Mouse (Mus musculus) layer of hippocampus, adult 9-10 months (tissue): ENCODE results near the gene Rasa2.

Experiments used
- DNase-seq: peaks from one replicate; pipeline ENCODE4 v3.0.0; 2022; ENCODE audit warnings: low spot score

Gene Rasa2

DNA sequence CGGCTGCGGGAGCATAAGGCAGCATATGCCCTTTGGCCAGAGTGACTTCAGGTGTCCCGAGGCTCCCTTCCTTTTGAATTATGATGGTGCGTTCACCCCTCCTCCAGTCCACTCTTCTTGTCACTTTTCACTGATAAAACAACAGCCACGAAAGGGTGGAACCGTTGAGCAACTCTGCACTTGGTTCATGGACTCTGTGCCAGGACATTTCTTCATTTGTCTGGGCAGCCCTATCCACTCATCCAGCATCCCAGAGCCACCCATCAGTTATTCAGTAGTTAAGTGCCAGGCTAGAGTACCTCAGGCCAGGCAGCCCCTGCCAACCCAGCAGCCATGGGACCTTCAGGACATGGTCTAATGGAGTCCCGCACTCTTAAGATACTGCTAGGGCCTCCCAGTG is 7.1 kb upstream of the Rasa2 start:
- no peak for DNase-seq

DNA sequence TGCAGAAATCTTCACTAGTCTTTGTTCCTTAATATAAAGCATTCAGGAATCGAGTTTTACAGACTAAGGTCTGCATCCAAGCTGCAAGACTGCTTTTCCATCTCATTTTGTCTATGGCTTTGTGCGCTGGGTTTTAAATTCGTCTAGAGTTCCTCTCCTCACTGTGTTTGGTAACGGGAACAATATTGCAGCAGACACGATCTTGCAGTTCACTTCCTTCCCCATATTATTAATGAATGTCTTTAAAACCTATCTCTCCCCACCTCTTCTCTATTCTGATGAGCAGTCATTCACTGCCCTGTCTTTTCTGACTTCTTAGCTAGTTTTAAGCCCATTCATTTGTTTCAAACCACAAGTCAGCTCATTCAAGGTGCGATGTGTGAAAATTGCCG is 5.7 kb upstream of the Rasa2 start:
- no peak for DNase-seq

DNA sequence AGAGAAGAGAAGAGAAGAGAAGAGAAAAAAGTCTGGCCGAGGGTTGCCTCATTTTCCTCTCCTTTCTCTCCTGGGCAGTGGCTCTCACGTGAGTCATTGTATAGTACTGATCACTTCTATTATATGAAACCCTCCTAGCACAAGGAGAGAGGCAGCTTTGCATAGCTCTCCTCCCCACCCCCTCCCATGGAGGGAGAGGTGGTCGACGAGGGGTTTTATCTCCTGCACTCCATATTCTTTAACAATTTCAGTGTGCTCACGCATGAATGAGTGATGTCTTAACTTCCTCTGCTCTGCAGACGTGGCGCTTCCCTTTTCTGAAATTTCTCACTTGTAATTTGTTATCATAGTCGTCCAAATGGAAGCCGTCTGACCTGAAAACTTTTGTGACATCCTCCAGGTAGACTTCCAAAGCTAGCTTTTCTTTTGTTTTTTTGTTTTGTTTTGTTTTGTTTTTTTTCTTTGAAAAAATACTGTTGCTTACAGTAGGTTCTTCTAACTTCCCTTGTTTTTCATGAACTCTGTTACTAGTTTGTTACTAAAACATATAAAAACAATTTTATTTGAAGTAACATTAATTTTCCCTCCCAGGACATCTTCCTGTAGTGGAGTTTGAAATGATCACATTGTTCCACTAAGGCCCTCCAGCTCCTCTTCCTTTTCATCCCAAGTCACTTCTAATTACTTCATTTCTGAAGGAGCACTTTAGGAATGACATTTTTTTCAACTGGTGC is 5.2 kb upstream of the Rasa2 start:
- no peak for DNase-seq

GRCm38 (mm10) chr9:96635899-96636298 is 4.5 kb upstream of the Rasa2 start:
- DNase-seq = no peak

- no peak for DNase-seq
Observed at GRCm38 (mm10) chr9:96635176-96635575, 3.8 kb upstream of the Rasa2 start.

GRCm38 (mm10) chr9:96633771-96634170 is 2.4 kb upstream of the Rasa2 start:
- DNase-seq = no peak

- no peak for DNase-seq
Observed at GRCm38 (mm10) chr9:96632756-96633155, 1.3 kb upstream of the Rasa2 start.

DNA sequence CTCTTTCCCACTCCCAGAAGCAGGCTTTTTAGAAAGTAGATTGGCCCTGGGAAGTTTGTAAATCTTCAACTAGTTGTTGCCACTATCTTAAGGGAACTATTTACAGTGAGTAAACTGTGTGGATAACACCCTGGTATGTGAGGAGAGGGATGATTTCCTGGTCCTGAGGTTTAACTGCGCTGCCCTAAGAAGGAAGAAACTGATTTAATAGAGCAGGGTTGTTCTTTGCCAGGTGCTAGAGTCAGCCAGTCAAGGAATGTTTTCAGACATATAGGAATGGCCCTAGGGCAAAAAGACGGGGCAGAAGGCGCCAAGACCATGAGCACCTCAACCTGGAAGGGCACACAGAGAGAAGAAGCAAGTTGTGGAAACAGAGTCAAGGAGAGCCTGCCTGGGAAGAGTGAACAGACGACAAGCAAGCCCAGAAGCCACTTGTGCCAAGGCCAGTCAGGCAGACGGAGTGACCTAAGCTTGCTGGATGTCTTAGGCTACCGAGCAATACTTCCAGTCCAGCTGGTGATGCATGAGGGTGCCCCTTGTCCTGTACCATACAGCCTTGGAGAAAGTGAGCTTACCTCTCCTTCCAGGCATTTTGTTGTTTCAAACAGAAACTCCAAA is 765 bp upstream of the Rasa2 start:
- no peak for DNase-seq

DNA sequence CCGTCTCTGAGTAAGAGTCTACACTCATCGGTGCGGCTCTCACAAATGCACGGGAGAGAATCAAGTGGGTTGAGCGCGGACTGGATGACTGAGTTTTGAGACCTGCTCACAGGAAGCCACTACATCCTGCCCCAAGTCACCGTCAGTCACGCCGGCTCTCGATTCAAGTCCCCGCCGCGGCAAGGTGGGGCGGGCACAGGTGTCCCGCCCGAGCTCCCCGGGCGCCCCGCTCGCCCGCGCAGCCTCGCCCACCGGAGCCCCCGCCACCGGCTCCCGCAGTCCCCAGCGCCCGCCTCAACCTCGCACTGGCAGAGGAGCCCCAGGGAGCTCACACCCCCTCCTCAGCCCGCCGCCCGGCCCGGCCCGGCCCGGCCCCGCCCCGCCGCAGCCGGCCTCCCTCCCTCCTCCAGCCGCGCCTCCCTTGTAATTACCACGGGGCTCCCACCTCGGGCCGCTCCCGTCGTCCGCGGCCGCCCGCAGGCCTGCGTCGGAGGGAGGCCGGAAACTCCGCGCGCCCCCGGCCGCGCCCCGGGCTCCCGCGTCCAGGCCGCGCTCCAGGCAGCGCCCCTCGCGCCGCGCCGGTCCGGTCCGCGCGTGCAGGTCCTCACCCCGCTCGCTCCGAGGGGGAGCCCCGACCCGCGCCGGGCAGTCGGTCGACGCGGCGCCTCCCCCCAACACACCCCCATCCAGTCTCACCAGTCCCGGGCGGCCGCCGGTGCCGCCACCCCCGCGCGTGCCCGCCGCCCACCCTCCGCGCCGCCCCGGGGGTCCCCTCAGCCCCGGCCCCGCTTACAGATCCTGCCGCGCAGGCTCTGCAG is 637 bp downstream of the Rasa2 start:
- DNase-seq = no peak

DNA sequence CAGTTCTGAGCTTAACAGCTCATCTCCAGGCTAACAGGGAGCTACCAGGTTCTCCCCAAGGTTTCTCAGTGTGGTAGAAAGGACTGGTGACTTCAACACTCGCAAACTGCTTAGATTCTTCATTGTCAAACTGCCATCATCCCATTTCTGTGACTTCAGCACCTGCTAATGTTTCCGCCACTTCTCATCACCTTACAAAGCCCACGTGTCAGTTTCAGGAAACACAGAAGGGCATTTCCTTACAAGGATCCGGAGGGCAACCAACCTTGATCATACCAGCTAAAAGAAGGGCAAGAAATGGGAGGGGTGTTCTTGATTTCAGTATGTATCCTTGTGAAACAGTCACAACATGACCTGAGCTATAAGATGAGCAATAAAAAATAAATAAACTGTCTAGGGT is 2.3 kb downstream of the Rasa2 start:
- no peak for DNase-seq

DNA sequence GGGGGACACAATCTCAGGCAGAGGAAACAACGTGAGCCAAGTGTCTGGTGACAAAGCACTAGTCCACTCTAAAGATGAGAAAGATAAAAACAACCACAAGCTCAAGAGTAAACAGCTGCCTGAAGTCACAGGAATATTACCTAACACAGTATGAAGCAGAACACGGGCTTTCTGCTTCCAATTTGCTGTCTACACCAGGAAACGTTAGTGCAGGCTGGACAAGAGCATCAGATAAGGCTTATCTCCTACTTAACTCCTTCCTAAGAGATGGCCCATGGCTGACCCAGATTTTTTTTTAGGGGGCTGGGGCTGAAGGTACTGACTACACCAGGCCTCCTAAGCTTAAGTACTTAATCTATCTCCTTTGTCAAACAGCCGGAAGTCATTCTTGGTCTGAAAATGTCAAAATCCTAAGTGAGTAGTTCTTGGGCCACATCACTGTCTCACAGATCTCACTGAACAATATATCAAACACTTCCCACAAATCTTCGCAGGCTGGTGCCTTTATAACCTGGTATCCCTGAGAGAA is 3.8 kb downstream of the Rasa2 start:
- no peak for DNase-seq

GRCm38 (mm10) chr9:96627042-96627441 is 4.4 kb downstream of the Rasa2 start:
- no peak for DNase-seq

DNA sequence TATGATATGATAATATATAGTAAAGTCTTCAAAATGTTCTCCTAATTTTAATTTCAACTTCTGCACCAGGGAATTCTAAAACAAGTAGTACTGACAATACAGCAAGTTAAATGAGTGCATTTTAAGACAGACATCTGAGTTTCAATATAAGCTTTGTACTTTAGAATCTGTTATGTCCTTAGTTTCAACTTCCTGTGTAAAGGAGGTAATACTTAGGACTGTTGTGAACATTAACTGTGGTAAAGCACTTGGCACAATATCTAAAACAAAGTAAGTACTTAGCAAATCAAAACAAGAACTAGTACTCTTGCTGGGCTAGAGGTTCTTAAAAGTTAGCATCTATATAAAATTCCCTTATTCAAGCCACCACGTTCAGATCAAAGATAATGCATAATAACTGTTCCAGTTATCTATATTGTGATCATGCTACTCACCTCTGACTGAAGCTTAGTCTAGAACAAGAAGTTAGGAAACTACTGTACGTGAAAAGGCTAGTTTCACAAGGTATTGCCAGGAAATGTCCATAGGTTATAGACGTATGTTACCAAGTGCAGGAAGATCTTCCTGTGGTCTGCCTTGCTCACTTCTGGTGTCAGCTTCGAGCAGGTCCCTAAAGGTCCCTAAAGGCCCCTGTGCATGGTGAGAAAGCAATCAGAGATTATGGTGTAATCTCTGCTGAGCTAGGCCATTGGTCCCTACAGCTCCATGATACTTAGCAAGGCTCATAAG is 12.8 kb downstream of the Rasa2 start:
- no peak for DNase-seq

DNA sequence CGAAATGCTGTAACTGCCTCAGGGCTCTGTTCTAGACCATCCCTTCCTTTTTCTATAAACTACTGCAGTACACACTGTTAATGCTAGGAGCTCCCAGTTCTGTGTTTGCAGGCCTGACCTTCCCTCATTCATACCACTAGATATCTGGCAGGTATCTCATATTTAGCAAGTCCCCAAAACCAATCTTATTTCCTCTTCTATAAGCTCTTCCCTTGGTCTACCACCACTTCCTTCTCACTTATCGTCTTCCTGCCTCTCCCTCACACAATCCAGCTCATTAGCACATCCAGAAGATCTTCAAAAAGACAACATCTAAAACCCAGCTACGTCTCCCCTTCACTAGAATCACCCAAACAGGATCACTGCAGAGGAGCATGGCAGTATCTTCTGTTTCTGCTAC is 19.1 kb downstream of the Rasa2 start:
- no peak for DNase-seq

DNA sequence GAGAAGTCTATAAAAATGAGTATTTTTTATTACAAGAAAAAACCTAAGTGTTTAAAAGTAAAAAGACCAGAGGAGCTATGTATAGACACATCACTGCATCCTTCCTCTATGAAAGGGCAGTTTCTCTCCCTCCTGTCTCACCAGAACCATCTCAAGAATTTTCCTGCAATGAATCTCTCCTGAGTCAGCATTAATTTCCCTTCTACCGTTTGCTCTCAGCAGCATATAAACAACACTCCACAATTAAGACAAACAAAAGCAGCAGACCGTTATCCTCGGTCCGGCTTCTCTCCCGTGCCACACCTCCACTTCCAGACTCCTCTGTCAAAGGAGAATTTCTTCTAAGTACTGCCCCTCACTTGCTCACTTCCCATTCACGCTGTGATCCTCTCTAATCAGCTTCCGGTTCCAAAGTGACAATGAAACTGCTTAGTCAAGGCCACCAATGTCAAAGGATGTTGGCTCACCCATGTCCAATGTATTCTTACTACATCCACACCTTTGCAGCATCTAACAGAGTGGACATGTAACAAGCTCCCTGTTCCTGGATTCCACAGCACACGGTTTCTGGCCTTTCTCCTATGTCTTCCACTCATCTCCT is 19.6 kb downstream of the Rasa2 start:
- no peak for DNase-seq

DNA sequence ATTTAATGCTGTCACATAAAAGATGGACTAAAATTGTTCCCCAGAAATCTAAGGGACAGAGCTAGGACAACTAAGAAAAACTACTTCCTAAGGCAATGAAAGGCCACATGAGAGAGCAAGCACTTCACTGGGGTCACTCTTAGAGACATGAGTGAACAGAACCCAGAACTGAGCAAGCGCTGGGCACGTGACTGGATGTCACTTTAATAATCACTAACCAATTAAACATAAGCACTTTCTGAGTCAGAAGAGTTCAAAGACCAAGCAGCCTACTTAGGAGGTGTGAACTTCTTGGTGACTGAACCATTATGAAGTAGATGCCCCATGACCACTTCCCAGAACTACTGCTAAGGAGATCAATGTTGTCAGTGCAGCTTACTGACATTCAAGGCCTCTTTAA is 20.6 kb downstream of the Rasa2 start:
- no peak for DNase-seq

- no peak for DNase-seq
Observed at GRCm38 (mm10) chr9:96603416-96603815, 28.0 kb downstream of the Rasa2 start.

- no peak for DNase-seq
Observed at GRCm38 (mm10) chr9:96597899-96598298, 33.5 kb downstream of the Rasa2 start.

DNA sequence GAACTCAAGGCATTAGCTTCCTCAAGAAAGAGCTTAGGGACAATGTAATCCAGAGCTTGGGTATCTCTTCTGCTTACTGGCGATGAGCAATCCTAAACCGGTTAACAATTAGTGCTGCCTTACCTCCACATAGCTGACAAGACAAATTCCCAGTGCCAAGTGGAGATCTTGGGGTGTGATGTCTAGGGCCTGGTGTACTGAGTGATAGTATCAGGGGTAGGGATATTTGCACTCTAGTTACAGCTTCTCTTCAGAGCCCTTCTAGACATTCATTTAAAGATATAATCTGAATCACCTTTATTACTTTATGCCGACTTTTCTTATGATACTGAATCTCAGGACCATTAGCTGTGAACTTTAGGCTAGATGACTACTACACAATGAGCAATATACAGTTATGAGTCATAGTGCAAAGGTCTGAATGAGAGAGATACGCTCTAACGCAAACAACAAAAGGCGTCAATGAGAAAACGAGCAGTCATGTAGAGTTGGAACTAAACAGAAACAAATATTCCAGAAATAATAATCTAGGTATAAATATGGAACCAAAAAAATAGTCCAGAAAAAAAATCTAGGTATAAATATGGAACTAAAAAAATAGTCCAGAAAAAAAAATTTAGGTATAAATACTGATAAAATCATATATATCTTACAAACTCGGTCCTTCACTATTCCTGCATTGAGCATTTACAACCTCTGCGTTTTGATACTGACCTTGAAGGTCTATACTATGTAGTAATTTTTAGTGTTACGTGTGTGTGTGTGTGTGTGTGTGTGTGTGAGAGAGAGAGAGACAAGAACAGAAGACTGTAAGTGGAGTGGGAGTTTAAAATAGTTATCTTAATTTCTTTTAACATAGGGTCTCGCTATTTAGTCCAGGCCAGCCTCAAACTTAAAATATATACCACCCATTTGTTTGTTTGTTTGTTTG is 38.5 kb downstream of the Rasa2 start:
- DNase-seq = no peak

GRCm38 (mm10) chr9:96589346-96589745 is 42.1 kb downstream of the Rasa2 start:
- no peak for DNase-seq

GRCm38 (mm10) chr9:96583496-96583895 is 47.9 kb downstream of the Rasa2 start:
- DNase-seq = no peak
